Mouse (Mus musculus): Measurements from ENCODE around the gene Il17rd. TPM values are rescaled to one million over a fixed set of nuclear protein-coding genes. Genes with fewer than 3 reads are reported as not detected.

The Il17rd gene
- polyA plus RNA-seq, 1 experiment from 2014 or later, result 3.0 TPM

DNA sequence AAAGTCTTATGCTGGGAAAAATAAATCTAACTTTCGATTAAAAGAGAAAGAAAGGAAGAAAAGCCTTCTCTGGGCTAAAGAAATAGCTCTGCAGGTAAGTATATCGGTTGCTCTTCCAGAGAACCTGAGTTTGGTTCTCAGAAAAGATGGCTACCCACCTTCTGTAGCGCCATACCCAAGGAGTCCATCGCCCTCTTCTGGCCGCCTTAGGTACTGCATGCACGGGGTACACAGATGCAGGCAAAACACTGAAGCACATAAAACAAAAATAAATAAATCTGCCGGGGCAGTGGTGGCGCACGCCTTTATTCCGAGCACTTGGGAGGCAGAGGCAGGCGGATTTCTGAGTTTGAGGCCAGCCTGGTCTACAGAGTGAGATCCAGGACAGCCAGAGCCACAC lies 15.9 kb upstream of the Il17rd start:
- no peak overlapping the region for H3K4me2 ChIP-seq
- H3K9ac ChIP-seq, result no peak overlapping the region
- no peak overlapping the region for H3K4me3 ChIP-seq (replicated peaks)
- 47% methylated on average over 11 of the region's 11 CpGs for WGBS
- H3K36me3 ChIP-seq, result no peaks in the 10 kb centered on the region
- H3K4me1 ChIP-seq, result no peaks in the 10 kb centered on the region
- H3K27me3 ChIP-seq (replicated peaks), result no peaks in the 10 kb centered on the region
- H3K27ac ChIP-seq, result no peak overlapping the region
- no peak for ATAC-seq (ENCODE audit: insufficient read depth, low FRiP score, low read depth)
- no peaks in the 10 kb centered on the region for H3K9me3 ChIP-seq

DNA sequence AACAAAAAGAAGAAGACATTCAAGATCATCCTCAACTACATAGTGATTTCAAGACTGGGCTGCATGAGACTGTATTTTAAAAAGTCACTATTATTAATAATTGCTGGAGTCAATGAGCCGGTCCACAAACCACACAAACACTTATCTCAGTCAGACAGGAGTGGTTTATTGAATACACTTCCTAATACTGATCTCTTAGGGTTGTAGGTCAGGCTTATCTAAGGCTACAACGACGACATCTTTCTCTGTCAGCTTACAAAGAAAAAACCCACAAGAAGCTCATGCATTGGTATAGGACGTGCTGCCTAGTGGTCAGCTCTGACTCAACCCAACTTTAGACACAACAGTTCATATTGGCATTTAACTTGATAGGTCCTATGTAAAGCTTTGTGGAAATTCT lies 14.1 kb upstream of the Il17rd start:
- no peak for ATAC-seq (ENCODE audit: insufficient read depth, low FRiP score, low read depth)
- Histone ChIP-seq H3K4me2 (no peak overlapping the region), H3K4me3 (replicated peaks) (no peak overlapping the region), H3K9ac (no peak overlapping the region), H3K27ac (no peak overlapping the region), H3K9me3 (no peaks in the 10 kb centered on the region), H3K27me3 (replicated peaks) (no peaks in the 10 kb centered on the region), H3K36me3 (no peaks in the 10 kb centered on the region), H3K4me1 (no peaks in the 10 kb centered on the region)
- 61% methylated on average over 4 of the region's 4 CpGs for WGBS

DNA sequence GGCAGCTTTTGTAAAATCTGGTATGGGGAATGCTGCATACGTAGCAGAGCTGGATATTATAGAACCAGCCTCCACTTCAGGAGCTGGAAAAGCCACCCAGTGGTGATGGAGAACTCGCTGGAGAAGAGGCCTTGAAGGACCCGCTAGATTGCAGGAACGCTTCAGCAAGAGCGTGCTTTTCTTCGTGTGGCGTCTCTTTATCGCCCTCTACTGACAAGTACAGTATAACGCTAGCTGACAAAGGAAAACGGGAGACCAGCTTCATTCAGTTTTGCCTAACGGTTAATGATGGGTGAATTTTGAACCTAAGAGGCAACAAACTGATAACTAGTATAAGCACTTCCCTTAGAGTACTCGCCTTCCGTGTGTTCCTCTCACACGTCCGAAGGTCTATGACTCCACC lies 9.0 kb upstream of the Il17rd start:
- Histone ChIP-seq H3K9ac (no peak overlapping the region), H3K27me3 (replicated peaks) (no peaks in the 10 kb centered on the region), H3K4me1 (no peaks in the 10 kb centered on the region), H3K4me2 (no peak overlapping the region), H3K9me3 (no peaks in the 10 kb centered on the region), H3K27ac (no peak overlapping the region), H3K4me3 (replicated peaks) (no peak overlapping the region), H3K36me3 (no peaks in the 10 kb centered on the region)
- 2% methylated on average over 15 of the region's 15 CpGs for WGBS
- ATAC-seq (ENCODE audit: insufficient read depth, low FRiP score, low read depth), result no peak

DNA sequence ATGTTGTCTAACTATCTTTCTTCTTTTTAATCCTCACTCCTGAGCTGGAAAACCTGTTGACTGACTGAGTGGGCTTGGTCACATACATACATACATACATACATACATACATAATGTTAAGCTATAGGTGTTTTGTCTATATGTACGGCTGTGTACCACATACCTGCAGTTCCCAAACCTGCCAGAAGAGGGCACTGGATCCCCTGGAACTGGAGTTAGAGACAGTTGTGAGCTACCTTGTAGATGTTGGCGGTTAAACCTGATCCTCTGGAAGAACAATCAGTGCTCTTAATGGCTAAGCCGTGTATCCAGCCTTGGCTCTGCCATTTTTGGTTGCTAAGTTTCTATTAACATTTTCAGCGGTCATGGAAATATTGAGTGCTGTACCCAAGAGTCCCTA lies 7.6 kb upstream of the Il17rd start:
- Histone ChIP-seq H3K4me1 (no peaks in the 10 kb centered on the region), H3K4me3 (replicated peaks) (no peak overlapping the region), H3K36me3 (no peaks in the 10 kb centered on the region), H3K9ac (no peak overlapping the region), H3K27me3 (replicated peaks) (no peaks in the 10 kb centered on the region), H3K4me2 (no peak overlapping the region), H3K9me3 (no peaks in the 10 kb centered on the region), H3K27ac (no peak overlapping the region)
- no peak for ATAC-seq (ENCODE audit: insufficient read depth, low FRiP score, low read depth)
- WGBS, result 23% methylated on average over 4 of the region's 4 CpGs

DNA sequence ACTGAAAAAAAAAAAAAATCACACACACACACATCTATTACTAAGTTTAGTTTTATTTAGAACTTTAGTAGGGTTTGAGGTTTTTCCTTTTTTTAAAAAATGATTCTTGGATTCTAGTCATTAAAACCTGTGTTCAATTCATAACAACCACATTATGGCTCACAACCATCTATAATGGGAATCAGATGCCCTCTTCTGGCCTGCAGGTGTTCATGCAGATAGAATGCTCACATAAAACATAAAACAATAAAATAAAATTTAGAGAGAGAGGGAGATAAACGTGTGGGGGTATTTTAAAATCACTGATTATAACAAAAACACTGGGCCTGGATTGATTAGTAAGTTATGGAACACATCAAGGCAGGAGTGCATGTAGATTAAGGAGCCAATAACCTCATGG lies 1.2 kb upstream of the Il17rd start:
- H3K9ac ChIP-seq, result no peak overlapping the region
- no peak overlapping the region for H3K4me3 ChIP-seq (replicated peaks)
- 71% methylated on average over 1 of the region's 1 CpGs for WGBS
- ATAC-seq (ENCODE audit: insufficient read depth, low FRiP score, low read depth), result no peak
- no peaks in the 10 kb centered on the region for H3K36me3 ChIP-seq
- no peak overlapping the region for H3K4me2 ChIP-seq
- no peaks in the 10 kb centered on the region for H3K27me3 ChIP-seq (replicated peaks)
- no peak overlapping the region for H3K27ac ChIP-seq
- H3K9me3 ChIP-seq, result no peaks in the 10 kb centered on the region
- peaks cover 5% of the 10 kb centered on the region; the same call in 1 of the 2 replicates for H3K4me1 ChIP-seq

DNA sequence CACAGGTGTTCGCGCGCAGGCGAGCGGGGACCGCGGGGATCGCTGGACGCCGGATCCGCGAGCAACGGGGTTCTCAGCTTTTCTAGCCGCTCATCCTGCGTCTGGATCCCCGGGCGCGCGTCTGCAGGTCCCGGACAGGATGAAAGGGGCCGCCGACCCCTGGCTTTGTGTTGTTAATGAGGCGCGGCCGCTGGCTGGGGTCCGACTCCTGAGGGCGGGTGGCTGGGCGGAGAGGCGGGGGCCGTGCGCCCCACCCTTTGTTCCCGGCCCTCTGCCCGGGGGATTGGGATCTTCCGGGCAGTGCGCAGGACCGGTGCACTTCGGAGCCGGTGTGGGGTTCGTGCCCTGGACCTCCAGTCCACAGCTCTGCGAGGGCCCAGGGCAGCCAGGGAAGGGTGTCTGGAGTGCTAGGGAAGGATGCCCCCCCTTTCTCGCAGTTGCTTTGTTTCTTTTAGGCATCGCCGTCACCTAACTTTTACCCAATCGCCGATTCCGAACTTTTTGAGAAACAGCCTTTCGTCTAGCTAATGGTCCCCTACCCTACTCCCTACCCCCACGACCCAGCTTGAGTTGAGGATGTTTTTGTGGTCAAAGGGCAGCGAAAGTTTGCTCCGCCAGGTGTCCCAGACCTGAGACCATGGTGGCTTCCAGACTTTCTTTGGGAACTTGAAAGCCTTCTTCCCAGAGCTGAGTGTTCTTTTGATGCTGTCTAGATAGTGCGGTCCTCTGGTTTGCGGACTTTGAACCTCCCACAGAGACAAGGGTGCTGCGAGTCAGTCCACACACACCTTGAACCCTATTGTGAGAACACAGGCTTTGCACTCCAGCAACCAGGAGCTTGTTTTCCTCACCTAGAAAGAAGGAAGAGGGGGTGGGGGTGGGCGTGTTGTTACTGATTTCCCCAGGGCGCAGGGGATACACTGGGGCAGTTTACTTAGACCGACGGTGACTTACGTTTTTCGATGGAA lies 824 bp downstream of the Il17rd start:
- peak overlapping the region; percentile 78 for H3K9ac ChIP-seq
- WGBS, result 1% methylated on average over 59 of the region's 59 CpGs
- H3K9me3 ChIP-seq, result no peaks in the 10 kb centered on the region
- peak; percentile 20; the same call in 1 of the 2 replicates for ATAC-seq (ENCODE audit: insufficient read depth, low FRiP score, low read depth)
- peak overlapping the region; percentile 96 for H3K4me2 ChIP-seq
- peak overlapping the region; percentile 97 for H3K4me3 ChIP-seq (replicated peaks)
- H3K27me3 ChIP-seq (replicated peaks), result no peaks in the 10 kb centered on the region
- H3K36me3 ChIP-seq, result no peaks in the 10 kb centered on the region
- peak overlapping the region; percentile 83 for H3K27ac ChIP-seq
- H3K4me1 ChIP-seq, result peaks cover 23% of the 10 kb centered on the region

DNA sequence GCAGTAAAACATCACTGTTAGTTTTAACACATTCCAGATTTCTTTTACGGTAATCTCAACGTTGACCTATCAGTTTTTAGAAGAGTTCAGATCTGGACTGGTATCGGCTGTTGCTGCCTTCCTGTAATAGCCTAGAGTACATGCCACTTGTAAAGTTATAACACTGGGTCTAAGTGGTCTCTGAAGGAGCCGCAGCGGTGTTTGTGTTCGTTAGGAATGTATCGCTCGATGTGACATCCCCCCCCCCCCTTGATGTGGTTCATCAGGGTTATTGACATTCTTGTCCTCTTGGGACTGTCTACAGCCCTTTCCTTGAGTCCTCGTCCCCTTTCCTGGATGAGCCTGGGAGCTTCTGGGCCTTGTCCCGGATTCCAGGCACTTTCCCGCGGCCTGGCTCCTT lies 1.7 kb downstream of the Il17rd start:
- Histone ChIP-seq H3K4me2 (peak overlapping the region; percentile 96), H3K27me3 (replicated peaks) (no peaks in the 10 kb centered on the region), H3K4me3 (replicated peaks) (peak overlapping the region; percentile 97), H3K9me3 (no peaks in the 10 kb centered on the region), H3K36me3 (no peaks in the 10 kb centered on the region), H3K27ac (no peak overlapping the region), H3K4me1 (peaks cover 30% of the 10 kb centered on the region), H3K9ac (no peak overlapping the region)
- 27% methylated on average over 12 of the region's 12 CpGs for WGBS
- no peak for ATAC-seq (ENCODE audit: insufficient read depth, low FRiP score, low read depth)

DNA sequence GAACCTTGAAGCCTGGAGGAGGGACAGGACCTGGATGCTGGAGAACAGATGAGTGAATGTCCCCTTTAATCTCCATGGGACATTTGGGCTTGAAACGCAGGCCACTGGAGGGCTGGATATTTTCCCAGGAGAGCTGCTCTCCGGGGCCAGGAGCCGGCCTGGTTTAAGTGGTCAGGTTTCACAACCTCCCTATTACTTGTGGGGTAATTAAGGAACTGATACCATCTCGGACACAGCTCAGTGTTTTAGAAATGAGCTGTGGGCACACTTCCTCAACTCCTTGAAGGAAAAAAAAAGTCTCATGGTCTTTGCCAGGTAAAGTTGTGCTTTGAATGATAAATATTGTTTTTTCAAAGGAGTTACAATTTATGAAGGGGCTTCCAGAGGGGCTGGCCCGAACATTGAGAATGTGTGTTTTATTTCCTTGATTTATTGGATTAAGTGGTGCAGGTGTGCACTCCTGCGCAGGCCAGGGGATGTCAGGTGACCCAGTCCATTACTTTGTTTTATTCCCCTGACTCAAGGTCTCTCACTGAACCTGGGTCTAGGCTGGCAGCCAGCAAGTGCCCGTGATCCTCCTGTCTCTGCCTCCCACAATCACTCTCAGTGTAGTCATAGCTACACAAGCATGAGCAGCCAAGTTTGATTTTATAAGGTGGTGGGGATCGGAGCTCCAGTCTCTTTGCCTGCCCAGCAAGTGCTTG lies 3.7 kb downstream of the Il17rd start:
- H3K36me3 ChIP-seq, result no peaks in the 10 kb centered on the region
- H3K27me3 ChIP-seq (replicated peaks), result no peaks in the 10 kb centered on the region
- no peak overlapping the region for H3K4me3 ChIP-seq (replicated peaks)
- H3K9me3 ChIP-seq, result no peaks in the 10 kb centered on the region
- no peak overlapping the region for H3K9ac ChIP-seq
- peaks cover 30% of the 10 kb centered on the region for H3K4me1 ChIP-seq
- 0 out of 2 replicates have a peak overlapping the region, but pooled peaks have one; percentile 14 for H3K27ac ChIP-seq
- no peak overlapping the region for H3K4me2 ChIP-seq
- WGBS, result 46% methylated on average over 8 of the region's 8 CpGs
- ATAC-seq (ENCODE audit: insufficient read depth, low FRiP score, low read depth), result no peak

DNA sequence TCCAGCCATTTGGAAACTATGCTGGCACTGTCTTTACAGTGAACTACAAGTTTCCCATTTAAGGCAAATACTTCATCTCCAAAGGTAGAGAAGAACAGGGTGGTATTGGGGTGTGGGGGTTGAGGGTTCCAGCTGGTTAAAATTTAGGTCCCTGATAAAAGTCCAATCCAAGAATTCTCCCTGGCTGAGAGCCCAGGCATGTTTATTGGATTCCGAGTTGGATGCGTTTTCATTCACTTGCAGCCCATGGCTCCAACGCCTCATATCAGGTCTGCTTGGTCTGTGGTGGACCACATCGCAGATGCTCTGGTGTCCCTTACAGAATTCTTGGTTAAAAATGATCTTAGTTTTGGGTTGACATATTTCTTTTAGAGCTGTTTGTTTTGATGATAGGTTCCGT lies 4.7 kb downstream of the Il17rd start:
- H3K9me3 ChIP-seq, result no peaks in the 10 kb centered on the region
- no peaks in the 10 kb centered on the region for H3K36me3 ChIP-seq
- 47% methylated on average over 5 of the region's 5 CpGs for WGBS
- no peak overlapping the region for H3K27ac ChIP-seq
- no peak for ATAC-seq (ENCODE audit: insufficient read depth, low FRiP score, low read depth)
- no peak overlapping the region for H3K9ac ChIP-seq
- H3K4me3 ChIP-seq (replicated peaks), result no peak overlapping the region
- H3K4me1 ChIP-seq, result peaks cover 30% of the 10 kb centered on the region
- no peak overlapping the region for H3K4me2 ChIP-seq
- H3K27me3 ChIP-seq (replicated peaks), result no peaks in the 10 kb centered on the region

DNA sequence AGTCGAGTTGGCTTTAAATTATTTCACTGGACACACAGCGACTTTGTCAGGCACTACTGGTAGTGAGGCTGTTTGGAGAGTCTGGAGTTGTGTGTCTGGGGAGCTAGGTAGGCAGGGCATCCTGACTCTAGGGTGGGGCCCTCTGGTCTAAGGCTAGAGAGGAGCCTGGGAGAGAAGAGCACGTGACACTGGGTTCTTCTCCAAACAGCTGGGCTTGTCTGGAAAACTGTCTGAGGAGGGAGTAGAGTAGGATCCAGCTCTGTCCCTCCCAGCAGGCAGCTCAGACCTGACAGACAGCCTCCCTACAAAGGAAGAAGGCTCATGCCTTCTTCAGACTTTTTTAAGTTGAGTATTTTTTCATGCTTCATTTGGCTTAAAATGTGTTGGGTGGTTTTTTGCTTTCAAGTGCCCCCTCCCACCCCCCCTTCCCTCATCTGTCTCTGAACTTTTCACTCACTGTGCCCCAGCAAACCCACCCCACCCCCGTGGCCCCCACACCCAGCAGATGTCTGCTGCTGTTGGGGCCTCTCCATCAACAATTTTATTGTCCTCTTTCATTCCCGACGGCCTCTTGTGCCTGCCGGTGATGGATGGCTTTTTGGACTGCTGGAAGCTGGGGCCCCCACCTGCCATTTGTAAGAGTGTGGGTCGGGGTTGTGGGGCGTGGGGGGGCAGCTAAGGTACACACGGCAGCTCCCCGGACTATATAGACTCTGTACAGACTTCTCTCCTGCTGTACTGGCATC lies 5.7 kb downstream of the Il17rd start:
- H3K27me3 ChIP-seq (replicated peaks), result no peaks in the 10 kb centered on the region
- no peak overlapping the region for H3K4me3 ChIP-seq (replicated peaks)
- H3K9me3 ChIP-seq, result no peaks in the 10 kb centered on the region
- 5% methylated on average over 11 of the region's 11 CpGs for WGBS
- no peak overlapping the region for H3K9ac ChIP-seq
- H3K4me2 ChIP-seq, result peak overlapping the region; percentile 23; the same call in 1 of the 2 replicates
- ATAC-seq (ENCODE audit: insufficient read depth, low FRiP score, low read depth), result peak; percentile 51
- H3K27ac ChIP-seq, result peak overlapping the region; percentile 77
- H3K4me1 ChIP-seq, result peaks cover 30% of the 10 kb centered on the region
- H3K36me3 ChIP-seq, result no peaks in the 10 kb centered on the region

DNA sequence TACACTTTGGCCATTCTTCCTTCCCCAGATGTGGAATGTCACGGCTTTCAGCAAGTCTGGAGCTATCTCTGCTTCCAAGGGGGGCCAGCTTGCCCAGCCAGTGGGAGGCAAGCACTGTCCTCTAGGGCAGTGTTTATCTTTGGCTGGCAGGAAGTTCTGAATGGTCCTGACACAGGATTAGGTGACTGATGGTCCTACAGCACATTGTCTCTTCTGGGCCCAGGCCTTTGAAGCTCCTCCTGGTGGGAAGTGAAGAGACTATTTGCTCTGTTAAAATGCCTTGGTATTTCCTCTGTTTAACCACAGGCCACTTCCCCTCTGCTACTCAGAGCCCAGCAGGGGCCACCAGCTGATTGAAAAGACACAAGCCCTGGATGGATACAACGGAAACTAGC lies 6.2 kb downstream of the Il17rd start:
- no peaks in the 10 kb centered on the region for H3K36me3 ChIP-seq
- peak overlapping the region; percentile 23; the same call in 1 of the 2 replicates for H3K4me2 ChIP-seq
- peak overlapping the region; percentile 77 for H3K27ac ChIP-seq
- H3K4me1 ChIP-seq, result peaks cover 30% of the 10 kb centered on the region
- no peak for ATAC-seq (ENCODE audit: insufficient read depth, low FRiP score, low read depth)
- no peak overlapping the region for H3K4me3 ChIP-seq (replicated peaks)
- no peaks in the 10 kb centered on the region for H3K27me3 ChIP-seq (replicated peaks)
- 14% methylated on average over 2 of the region's 2 CpGs for WGBS
- H3K9me3 ChIP-seq, result no peaks in the 10 kb centered on the region
- H3K9ac ChIP-seq, result no peak overlapping the region
